Mouse (Mus musculus) forelimb bud, embryonic 11.5 days (tissue): ENCODE results near the gene Mypn.

Experiments used
- DNase-seq: peaks from one replicate; pipeline ENCODE4 v3.0.0-alpha.2; 2012; ENCODE audit warnings: low read depth, low spot score

The Mypn gene

DNA sequence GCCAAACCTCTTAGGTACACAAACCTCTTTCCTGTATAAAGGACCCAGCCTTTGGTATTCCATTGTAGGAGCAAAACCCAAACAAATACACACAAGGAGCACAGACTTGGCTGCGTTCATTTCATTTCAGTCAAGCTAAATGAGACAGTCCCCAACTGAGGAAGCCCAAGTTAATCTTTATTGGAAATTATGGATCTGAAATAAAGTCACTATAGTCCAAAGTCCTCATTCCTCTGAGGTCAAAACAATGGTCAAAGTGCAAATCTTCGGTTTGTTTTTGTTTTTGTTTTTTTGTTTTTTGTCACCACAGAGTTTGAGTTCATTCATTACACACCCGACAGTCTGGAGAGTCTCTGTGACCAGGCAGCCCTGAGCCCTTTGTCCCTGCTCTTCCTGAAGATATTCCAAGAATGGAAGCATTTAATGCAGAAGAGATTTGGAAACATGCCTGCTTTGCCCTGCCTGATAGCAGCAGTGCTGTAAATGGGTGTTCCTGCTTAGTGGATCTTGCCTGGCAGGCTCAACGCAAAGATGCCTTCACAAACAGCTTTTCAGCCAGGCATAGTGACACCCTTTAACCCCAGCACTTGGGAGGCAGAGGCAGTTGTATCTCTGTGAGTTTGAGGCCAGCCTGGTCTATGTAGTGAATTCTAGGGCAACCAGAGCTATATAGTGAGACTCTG is 47.9 kb downstream of the Mypn start:
- DNase-seq, result no peak

DNA sequence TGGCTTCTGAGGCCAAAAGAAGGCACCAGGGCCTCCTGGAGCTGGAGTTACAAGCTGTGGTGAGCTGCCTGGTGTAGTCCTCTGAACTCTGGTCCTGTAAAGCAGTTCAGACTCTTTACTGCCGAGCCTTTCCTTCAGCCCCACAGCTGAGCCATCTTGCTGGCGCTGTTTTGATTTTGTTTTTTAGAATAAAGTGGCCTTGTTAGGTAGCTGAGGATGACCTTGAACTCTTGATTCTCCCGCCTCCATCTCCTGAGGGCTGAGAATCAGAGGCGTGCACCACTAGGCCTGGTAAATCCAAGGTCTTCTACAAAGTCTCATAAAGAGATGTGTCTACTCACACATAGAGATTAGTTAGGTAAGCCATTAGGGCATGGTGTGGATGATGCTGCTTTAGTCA is 49.0 kb downstream of the Mypn start:
- no peak for DNase-seq

DNA sequence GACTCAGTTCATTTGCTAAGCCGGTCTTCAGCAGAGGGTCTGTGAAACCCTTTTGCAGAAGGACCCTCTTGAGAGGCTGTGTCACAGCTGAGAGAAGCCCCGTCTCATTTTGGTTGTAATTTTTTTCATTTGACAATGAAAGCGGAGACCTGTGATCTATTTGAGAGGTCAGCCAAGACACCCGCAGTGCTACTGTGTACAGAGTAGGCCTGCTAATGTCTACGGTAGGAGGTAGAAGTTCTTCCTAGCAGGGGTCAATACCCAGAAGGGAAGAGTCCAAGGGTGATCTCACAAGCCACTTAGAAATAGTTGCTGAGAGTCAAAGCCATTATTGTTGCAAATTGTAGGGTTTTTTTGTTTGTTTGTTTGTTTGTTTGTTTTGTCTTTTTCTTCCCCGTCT is 49.5 kb downstream of the Mypn start:
- DNase-seq, result no peak

DNA sequence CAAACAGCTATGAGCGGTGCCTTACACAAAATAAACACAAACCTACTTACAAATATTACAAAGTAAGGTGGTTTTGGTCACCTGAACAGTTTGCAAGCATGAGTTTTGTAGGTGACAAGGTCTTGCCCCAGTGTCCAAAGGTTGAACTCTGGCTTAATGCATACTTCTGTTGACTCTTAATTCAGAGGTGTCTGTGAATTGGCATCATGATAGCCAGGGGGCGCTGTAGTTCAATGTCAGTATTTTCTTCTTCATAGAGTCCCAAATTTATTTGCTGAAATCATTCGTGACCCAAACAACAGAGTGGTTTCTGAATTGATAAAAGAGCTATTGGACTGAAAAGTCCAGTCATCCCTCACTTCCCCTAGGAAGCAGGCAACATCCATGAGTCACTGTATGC is 50.2 kb downstream of the Mypn start:
- peak; percentile 54 for DNase-seq

DNA sequence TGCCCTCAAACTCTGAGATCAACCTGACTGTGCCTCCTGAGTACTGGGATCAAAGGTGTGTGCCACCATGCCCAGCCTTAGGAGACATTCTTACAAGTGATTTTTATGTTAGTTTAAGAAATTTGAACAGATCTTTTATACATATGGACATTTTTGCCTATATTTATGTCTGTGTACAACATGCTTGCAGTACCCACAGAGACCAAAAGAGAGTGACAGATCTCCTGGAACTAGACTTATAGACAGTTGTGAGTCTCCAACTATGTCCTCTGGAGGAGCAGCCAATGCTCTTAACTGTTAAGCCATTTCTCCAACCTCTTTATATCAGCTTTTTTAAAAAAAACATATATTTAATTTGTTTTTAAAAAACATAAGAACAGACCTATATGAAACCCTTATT is 51.4 kb downstream of the Mypn start:
- no peak for DNase-seq

DNA sequence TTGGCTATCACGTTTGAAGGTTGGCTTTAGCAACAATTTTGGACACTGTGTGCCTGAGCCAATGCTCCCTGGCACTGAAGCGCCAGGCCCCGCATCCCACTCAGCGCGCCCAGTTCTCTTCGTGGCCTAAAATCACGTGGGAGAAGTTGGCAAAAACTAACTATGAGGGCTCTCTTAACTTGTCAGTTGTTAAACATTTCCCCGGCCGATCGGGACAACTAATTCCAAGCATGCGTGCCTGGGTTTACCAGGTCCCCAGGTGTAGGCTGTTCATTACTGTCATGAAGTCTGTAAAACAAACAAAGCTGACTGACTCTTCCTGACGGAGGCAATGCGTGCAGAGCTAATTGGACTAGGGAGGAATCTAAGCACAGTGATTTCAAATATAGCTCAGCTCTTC is 61.1 kb downstream of the Mypn start:
- DNase-seq, result no peak

DNA sequence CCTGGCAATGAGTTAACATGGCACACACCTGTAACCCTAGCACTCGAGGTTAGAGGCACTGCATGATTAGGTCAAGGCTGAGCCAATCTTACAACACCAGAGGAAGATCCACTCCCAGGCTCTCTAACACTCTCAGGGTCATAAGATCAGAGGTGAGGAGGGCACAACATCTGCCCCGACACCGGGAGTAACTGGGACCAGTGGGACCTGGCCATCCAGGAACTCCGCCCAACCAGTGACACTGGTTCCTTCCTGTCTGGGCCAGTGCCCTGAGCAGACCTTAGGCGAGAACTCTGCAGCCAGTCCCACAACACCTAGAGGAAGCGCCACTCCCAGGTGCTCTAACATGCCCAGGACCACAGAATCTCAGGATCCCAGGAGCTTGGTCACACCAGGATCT is 67.3 kb downstream of the Mypn start:
- no peak for DNase-seq

DNA sequence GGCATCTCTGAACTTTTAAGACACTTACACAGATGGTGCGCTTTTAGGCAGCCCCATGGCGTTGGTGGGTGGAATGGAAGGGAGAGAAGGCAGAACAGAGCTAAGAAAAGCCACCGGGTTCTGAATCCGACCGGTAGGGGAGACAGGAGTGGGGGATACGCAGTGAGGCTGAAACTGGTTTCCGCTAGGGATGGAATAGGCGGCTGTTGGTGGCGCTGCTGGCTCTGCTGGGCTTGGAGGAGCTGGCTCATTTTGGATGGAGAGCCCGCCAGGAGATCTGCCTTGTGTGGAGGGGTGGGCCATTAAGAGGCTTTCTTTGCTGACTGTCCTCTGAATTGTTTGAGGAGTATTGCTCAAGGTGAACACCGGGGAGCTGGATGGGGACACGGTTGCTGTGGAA is 68.1 kb downstream of the Mypn start:
- DNase-seq, result no peak

DNA sequence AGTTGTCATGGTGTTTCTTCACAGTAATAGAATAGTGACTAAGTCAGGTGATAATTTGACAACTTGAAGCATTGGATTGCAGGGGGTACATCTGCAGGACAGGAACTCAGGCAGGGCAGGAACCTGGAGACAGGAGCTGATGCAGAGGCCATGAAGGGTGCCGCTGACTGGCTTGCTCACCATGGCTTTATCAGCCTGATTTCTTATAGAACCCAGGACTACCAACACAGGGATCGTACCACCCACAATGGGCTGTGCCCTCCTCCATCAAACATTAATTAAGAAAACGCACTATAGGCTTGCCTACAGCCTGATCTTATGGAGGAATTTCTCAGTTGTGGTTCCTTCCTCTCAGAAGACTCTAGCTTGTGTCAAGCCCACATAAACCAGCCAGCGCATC is 70.4 kb downstream of the Mypn start:
- no peak for DNase-seq

DNA sequence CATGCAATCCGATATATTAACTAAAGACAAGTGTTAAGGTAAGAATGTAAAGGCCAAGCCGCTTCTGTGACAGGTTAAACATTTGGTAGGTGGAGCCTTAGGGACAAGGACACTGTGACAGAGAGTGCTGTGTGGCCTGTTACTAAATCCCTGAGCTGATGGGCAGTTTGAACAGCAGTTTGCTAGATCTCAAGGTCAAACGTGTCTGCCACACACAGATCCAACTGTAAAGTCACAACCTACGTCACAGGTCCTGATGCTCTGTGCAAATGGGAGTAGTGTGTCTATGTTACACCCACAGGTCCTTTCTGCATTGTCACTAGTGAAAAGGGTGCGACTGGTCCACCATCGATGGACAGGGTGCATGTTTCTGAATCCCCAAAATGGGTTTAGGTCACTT is 71.4 kb downstream of the Mypn start:
- no peak for DNase-seq

DNA sequence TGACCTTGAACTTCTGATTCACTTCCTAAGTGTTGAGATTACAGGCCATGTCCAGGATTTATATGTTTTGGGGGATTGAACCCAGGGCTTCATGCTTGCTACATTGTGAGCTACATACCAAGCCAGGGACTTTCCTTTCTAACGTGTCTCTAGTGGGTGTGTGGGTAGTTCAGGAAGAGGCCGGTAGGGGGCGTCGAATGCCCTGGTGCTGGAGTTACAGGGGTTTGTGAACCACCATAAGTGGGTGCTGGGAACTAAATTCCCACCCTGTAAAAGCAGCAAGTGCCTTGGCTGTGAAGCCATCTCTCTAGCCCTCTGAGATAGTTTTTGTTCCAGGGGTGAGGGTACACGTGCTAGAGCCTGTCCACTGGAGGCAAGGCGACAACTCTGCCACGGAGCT is 73.3 kb downstream of the Mypn start:
- no peak for DNase-seq

DNA sequence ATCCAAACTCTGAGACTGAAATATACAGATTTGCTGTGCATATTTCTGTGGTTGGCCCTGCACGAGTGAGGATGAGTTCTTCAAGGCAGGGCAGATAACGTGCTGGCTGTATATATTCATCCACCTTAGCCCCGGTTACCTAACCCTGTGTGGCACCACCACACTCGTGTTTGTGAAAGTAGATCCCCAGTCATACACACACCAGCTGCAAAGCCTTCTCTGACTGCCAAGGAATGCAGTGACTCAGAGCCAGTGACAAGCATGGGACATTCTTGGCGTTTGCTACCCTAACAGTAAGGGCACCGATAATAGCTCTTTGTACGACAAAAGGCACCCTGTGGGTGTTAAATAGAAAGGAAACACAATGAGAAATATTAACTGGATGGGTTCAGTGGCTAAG is 75.5 kb downstream of the Mypn start:
- no peak for DNase-seq

DNA sequence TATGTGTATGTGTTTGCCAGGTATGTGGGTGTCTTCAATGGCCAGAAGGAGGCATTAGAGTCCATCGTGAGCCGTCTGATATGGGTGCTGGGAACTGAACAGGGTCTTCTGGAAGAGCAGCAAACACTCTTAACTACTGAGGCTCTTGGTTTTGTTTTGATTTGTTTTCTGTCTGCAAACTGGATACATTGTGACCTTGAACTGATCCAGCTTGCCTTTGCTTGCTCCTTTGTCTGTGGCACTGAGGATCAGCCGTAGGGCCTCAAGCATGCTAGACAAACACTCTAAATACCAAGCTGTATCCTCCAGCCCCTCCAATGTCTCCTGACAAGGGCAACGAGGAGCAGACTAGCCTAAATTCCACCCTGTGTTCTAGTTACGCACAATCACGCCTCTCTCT is 76.6 kb downstream of the Mypn start:
- DNase-seq, result no peak

DNA sequence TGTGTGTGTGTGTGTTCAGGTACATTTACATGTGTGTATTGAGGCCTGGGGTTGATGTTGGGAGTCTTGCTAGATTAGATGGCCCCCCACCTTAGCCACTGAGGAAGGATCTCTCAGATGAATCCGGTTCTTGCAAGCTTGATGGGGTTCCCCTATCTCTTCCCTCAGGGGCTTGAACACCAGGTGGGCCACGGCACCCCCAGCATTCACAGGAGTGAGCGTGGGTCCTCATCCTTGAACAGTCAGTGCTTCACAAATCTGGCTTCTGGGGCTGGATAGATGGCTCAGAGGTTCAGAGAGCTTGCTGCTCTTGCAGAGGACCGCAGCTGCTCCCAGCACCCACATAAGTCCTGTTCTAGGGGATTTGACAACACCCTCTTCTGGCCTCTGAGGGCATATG is 77.6 kb downstream of the Mypn start:
- no peak for DNase-seq

DNA sequence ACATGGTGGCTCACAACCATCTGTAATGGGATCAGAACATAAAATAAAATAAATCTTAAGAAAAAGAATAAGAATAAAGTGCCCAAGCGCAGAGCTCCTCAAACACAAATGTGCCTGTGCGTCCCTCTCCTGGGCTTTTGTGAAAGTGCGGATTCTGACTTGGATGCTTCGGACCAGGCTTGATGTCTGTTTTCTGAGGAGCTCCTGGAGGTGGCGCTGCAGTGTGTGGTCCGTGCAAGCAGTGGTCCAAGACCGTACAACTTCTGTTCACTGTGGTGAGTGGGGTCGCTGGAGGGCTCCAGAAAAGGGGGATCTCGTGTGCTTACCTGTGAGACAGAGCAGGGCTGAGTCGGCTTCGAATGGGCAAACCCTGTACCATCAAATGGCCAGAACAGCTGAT is 78.4 kb downstream of the Mypn start:
- DNase-seq, result peak; percentile 14

DNA sequence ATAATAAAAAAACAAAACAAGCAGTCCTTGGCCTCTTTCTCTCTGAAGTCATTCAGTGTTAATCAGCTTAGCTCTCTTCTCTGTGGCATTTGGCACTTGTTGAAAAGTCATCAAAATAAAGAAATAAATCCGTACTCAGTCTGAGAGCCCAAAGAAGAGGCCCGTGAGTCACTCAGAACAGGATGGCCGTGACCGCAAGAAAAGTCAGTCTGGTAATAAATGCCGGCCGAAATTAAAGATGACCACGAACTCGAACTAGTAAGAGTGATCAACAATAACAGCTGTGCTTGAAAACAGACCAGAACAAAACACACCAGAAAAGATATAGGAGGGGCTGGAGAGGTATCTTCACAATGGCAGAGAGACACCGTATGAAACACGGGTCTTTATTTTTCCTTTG is 79.7 kb downstream of the Mypn start:
- DNase-seq, result no peak

DNA sequence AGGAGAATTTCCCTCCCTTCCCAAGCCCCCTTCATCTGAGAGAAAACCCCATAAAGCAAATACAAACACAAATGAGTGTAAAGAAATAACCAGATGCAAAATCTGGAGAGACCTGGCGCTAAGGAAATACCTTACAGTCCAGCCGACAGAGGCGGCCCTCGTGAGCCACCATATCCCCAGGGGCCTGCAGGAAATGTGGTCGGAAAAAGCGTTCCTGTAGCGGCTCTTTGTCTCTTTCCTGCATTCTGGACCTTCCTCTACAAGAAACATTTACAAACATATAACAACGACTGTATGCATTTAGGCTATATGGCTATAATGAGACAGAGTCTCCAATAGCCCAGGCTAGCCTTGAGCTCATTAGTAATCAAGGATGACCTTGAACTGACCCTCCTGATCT is 80.6 kb downstream of the Mypn start:
- no peak for DNase-seq

DNA sequence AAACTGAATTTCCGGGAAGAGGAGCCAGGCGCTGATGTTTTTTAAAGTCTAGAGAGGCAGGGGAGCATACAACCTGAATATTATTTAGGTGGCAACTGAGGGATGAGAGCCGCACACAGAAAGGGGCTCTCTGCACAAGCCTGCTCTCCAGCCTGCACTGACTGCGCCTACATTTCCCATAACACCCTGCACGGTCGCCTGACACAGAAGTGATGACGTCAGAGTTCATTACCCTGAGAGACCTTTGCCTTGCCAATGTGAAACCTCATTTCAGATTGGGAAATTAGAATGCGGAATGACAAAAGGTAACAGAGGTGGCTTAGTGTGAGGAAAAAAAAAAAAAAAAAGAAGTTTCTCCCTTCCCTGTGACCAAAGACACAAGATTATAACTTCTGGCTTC is 81.2 kb downstream of the Mypn start:
- peak; percentile 26 for DNase-seq

DNA sequence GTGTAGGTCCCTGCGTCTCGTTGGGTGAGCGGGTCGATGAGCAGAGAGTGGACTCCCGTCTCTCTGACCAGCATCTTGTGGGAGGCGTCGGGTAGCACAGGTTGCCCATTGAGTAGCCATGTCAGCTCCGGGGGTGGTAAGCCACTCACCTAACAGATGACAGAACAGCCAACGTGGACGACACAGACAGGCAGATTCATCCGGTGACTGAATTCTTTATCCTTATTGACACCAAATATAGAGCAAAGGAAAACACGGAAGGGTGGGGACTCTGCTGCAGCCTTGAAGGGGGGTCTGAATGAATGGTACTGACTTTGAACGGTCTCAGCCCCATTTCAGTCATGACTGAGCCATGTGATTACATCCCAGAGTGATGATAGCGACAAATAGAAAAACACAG is 81.8 kb downstream of the Mypn start:
- DNase-seq, result no peak

DNA sequence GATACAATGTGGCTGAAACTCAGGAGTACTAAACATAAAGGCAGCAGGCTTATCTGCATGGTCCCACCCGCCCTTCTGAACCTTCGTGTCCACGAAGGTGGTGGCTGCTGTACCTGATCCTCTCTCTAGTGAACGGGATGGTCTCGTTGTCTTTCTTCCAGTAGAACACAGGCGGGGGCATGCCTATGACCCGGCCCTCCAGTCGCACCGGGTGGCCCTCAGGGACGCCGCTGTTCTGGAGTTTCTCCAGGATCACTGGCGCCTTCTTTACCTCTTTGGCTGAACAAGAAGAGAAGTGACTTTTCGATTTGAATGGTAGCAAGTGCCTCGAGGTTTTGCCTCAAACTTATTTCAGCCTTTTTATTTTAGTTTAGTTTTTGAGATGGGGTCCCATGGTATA is 83.8 kb downstream of the Mypn start:
- no peak for DNase-seq

DNA sequence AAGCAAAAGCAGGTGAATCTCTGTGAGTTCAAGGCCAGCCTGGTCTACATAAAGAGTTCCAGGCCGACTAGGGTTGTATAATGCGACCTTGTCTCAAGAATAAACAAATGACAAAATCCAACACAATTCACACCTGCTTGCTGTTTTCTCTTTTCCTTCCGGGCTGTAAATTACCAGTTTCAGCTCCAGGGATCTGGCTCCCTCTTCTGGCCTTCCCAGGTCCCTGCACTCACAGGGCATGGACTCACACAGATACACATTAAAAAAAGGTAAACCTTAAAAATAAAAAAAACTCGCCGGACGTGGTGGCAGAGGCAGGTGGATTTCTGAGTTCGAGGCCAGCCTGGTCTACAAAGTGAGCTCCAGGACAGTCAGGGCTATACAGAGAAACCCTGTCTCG is 86.2 kb downstream of the Mypn start:
- DNase-seq, result no peak

DNA sequence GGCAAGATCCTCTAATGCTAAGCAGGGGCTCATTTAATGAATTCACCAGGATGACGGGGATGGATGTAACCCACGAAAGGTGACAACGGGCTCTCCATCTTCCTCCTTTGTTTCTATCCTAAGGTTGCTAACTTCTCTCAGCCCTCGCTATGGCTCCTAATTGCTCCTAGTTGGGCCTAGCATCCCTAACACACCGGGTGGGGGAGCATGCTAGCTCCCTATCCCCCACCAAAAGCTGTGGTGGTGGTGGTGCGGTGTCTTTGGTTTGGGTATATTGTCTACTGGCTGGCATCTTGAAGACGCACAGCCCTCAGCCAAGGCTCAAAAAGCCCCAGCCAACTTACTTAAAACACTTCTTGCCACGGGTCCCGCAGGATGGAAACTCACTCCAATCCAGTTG is 87.4 kb downstream of the Mypn start:
- no peak for DNase-seq

DNA sequence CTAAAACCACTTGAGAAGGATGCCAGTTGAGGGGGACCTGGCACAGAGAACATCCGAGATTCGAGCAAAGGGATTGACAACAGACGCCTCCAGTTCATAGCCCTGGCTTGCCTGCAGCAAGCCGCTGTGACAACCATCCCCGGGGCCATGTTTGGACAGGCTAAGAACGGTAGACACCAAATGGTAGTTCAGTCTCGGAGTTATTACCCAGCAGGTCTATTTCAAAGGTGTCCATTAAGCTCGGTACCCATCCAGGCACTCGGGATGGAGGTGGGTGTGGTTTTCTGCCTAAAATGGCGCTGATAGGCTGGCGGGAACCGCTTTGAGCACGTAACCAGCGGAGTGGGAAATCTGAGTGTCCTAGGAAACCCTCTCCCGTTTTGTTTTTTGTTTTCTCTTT is 87.9 kb downstream of the Mypn start:
- no peak for DNase-seq

DNA sequence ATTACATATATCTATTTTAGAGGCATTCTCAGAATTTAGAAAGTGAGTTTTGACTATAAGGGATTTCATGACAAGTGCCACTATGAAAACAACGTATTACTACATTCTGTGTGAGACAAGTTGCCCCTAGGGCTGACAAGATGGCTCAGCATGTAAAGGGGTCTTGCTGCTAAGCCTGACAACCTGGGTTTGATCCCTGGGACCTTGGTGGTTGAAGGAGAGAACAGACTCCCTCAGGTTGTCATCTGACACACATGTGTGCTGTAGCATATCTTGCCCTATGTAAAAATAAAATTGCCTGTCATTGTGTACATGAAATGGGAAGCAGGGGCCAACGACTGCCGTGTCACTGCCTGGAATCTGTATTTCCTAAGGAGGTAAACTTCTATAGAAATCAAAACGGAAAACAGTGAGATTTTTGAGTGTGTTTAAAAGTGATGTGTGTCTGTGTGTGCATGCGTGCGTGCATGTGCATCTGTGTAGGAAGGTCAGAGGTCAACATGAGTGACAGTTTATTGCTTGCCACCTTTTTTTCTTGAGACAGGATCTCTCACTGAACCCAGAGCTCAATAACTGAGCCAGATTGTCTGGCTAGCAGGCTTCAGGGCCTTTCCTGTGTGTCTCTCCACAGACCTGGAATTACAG is 89.9 kb downstream of the Mypn start:
- no peak for DNase-seq
